Mouse (Mus musculus): ENCODE measurements around the gene Cotl1. TPM values are rescaled to one million over a fixed set of nuclear protein-coding genes. Genes with fewer than 3 reads are reported as not detected.

The Cotl1 gene
- polyA plus RNA-seq, 1 experiment, result 428 TPM

DNA sequence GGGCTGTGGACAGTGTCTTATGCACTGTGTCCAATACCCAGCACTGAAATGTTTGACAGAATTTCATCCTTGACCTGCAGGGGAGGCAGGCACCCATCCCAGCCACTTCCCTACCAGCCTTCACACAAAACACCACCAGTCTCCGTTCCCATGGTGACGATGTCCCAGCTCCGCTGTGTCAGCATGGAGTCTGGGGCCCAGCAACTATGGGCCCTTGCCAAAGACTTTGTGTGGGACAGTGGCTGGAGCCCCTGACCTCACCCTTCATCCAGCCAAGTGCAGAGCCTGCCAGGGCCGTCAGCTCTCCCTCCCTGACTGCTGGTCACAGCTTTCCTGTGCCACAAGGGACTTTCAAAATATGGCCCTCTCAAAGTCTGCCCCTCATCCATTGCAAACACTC is 16.2 kb downstream of the Cotl1 start:
- H3K27ac ChIP-seq (ENCODE audit: control insufficient read depth, insufficient read depth, low read length), result no peak overlapping the region
- peaks cover 36% of the 10 kb centered on the region for H3K4me1 ChIP-seq (replicated peaks; ENCODE audit: control insufficient read depth, insufficient read depth, low read length)
- no peak for DNase-seq
- H3K27me3 ChIP-seq (ENCODE audit: control insufficient read depth, insufficient read depth, low read length), result no peaks in the 10 kb centered on the region
- no peaks in the 10 kb centered on the region for H3K36me3 ChIP-seq (ENCODE audit: control insufficient read depth, insufficient read depth, low read length)
- no peak for TF ChIP-seq CTCF (IDR thresholded peaks at IDR 0.05; ENCODE audit: borderline replicate concordance, control insufficient read depth, extremely low read depth, insufficient read depth, low read length, poor library complexity)
- TF ChIP-seq POLR2A (IDR thresholded peaks at IDR 0.05; ENCODE audit: control insufficient read depth, extremely low read depth, insufficient read depth, low read length, poor library complexity), result no peak
- H3K4me3 ChIP-seq (ENCODE audit: control insufficient read depth, insufficient read depth, low read length), result no peak overlapping the region
- WGBS, result 100% methylated on average over 4 of the region's 4 CpGs

DNA sequence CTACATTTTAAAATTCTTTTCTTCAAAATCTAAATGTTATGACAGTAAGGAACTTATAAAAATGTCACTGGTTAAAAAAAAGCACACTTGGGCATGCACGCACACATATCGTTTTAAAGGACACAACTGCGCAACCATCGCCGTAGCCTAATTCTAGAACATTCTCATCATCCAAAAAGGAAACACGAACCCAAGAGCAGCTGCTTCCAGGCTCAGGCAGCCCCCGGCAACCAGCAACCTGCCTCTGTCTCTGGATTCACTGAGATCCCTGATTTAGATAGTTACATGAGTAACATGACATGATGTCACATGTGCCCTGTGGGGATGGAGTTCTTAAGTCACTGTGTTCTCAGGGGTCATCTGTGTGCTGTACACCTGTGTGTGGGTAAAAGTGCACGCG is 17.1 kb downstream of the Cotl1 start:
- Histone ChIP-seq H3K4me1 (replicated peaks; ENCODE audit: control insufficient read depth, insufficient read depth, low read length) (peaks cover 30% of the 10 kb centered on the region), H3K27me3 (ENCODE audit: control insufficient read depth, insufficient read depth, low read length) (no peaks in the 10 kb centered on the region), H3K27ac (ENCODE audit: control insufficient read depth, insufficient read depth, low read length) (no peak overlapping the region), H3K36me3 (ENCODE audit: control insufficient read depth, insufficient read depth, low read length) (no peaks in the 10 kb centered on the region), H3K4me3 (ENCODE audit: control insufficient read depth, insufficient read depth, low read length) (no peak overlapping the region)
- TF ChIP-seq POLR2A (IDR thresholded peaks at IDR 0.05; ENCODE audit: control insufficient read depth, extremely low read depth, insufficient read depth, low read length, poor library complexity) (no peak), CTCF (IDR thresholded peaks at IDR 0.05; ENCODE audit: borderline replicate concordance, control insufficient read depth, extremely low read depth, insufficient read depth, low read length, poor library complexity) (no peak)
- 98% methylated on average over 9 of the region's 9 CpGs for WGBS
- no peak for DNase-seq

DNA sequence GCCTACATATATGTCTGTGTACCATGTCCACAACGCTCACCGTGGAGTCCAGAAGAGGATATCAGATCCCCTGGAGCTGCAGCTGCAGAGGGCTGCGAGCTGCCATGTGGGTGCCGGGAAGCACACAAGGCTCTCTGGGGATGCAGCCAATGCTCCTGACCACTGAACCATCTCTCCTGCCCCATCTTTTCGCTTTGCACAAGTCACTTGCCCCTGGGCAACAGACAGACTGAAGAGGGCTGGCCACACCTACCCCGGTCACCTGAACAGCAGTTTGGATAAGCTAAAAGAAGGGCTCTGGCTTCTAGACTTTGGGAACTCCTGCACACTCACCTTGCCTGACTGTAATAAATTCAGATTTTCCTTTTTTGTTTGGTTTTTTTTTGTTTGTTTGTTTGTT is 18.7 kb downstream of the Cotl1 start:
- DNase-seq, result no peak
- TF ChIP-seq CTCF (IDR thresholded peaks at IDR 0.05; ENCODE audit: borderline replicate concordance, control insufficient read depth, extremely low read depth, insufficient read depth, low read length, poor library complexity) (no peak), POLR2A (IDR thresholded peaks at IDR 0.05; ENCODE audit: control insufficient read depth, extremely low read depth, insufficient read depth, low read length, poor library complexity) (no peak)
- no peaks in the 10 kb centered on the region for H3K36me3 ChIP-seq (ENCODE audit: control insufficient read depth, insufficient read depth, low read length)
- H3K27ac ChIP-seq (ENCODE audit: control insufficient read depth, insufficient read depth, low read length), result no peak overlapping the region
- H3K27me3 ChIP-seq (ENCODE audit: control insufficient read depth, insufficient read depth, low read length), result no peaks in the 10 kb centered on the region
- H3K4me1 ChIP-seq (replicated peaks; ENCODE audit: control insufficient read depth, insufficient read depth, low read length), result peaks cover 19% of the 10 kb centered on the region
- H3K4me3 ChIP-seq (ENCODE audit: control insufficient read depth, insufficient read depth, low read length), result no peak overlapping the region
- WGBS, result 98% methylated on average over 6 of the region's 6 CpGs

DNA sequence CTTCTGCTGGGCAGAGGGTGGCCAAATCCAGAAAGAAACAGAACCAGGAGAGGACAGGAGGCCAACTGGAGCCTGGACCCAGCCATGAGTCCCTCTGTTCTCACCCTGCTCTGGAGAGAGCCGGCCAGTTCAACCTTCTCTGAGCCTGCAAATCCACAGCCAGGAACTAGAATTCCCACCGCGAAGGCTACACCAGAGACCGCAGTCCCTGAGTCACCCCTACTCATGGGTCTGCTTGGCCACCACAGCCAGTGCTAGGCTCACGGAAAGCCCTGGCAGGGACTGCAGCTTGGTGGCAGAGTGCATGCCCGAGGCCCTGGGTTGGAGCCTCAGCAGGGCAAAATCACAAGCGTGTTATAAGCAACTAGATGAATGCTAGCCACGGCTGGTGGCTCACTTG is 20.4 kb downstream of the Cotl1 start:
- Histone ChIP-seq H3K36me3 (ENCODE audit: control insufficient read depth, insufficient read depth, low read length) (no peaks in the 10 kb centered on the region), H3K27me3 (ENCODE audit: control insufficient read depth, insufficient read depth, low read length) (no peaks in the 10 kb centered on the region), H3K4me1 (replicated peaks; ENCODE audit: control insufficient read depth, insufficient read depth, low read length) (peaks cover 6% of the 10 kb centered on the region), H3K27ac (ENCODE audit: control insufficient read depth, insufficient read depth, low read length) (no peak overlapping the region), H3K4me3 (ENCODE audit: control insufficient read depth, insufficient read depth, low read length) (no peak overlapping the region)
- TF ChIP-seq POLR2A (IDR thresholded peaks at IDR 0.05; ENCODE audit: control insufficient read depth, extremely low read depth, insufficient read depth, low read length, poor library complexity) (no peak), CTCF (IDR thresholded peaks at IDR 0.05; ENCODE audit: borderline replicate concordance, control insufficient read depth, extremely low read depth, insufficient read depth, low read length, poor library complexity) (no peak)
- DNase-seq, result no peak
- 97% methylated on average over 8 of the region's 8 CpGs for WGBS

DNA sequence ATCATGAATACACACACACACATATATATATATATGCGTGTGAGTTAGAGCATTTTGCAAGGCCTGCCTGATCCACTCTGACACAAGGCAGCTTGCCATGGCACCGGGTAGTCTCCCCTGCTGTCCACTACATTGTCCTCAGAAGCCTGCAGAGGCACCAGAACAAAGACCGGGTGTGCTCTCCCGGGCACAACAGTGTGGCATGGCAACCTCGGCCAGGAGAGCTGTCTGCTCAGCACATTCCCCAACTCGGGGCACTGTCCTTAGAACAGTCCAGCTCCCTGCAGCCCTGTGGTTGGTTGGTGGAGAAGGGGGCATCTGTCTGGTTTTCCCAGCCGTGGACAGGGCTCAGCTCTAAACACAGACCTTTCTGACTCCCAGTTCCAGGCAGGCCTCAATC is 21.0 kb downstream of the Cotl1 start:
- WGBS, result 93% methylated on average over 7 of the region's 7 CpGs
- DNase-seq, result no peak
- no peak for TF ChIP-seq POLR2A (IDR thresholded peaks at IDR 0.05; ENCODE audit: control insufficient read depth, extremely low read depth, insufficient read depth, low read length, poor library complexity)
- no peak for TF ChIP-seq CTCF (IDR thresholded peaks at IDR 0.05; ENCODE audit: borderline replicate concordance, control insufficient read depth, extremely low read depth, insufficient read depth, low read length, poor library complexity)
- peaks cover 5% of the 10 kb centered on the region for H3K4me1 ChIP-seq (replicated peaks; ENCODE audit: control insufficient read depth, insufficient read depth, low read length)
- no peaks in the 10 kb centered on the region for H3K36me3 ChIP-seq (ENCODE audit: control insufficient read depth, insufficient read depth, low read length)
- no peak overlapping the region for H3K27ac ChIP-seq (ENCODE audit: control insufficient read depth, insufficient read depth, low read length)
- no peaks in the 10 kb centered on the region for H3K27me3 ChIP-seq (ENCODE audit: control insufficient read depth, insufficient read depth, low read length)
- H3K4me3 ChIP-seq (ENCODE audit: control insufficient read depth, insufficient read depth, low read length), result no peak overlapping the region

DNA sequence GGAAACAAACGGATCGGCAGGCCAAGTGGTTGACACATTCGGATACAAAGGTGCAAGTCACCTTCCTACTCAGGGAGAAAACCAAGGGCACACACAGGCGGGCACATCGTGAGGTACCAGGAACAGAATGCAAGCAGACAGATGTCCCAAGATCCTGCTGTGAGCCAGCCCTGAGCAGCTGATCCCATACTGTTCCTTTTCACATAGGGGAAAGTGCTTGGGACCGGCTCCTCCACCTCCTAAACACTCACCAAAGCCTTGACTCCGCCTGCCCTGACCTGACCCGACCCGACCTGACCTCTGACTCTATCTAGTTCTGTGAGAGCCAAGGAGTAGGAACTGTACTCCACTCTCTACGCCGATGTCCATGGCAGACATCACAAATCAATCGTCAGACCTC is 22.9 kb downstream of the Cotl1 start:
- H3K4me3 ChIP-seq (ENCODE audit: control insufficient read depth, insufficient read depth, low read length), result no peak overlapping the region
- 62% methylated on average over 12 of the region's 12 CpGs for WGBS
- H3K36me3 ChIP-seq (ENCODE audit: control insufficient read depth, insufficient read depth, low read length), result no peaks in the 10 kb centered on the region
- peaks cover 23% of the 10 kb centered on the region for H3K4me1 ChIP-seq (replicated peaks; ENCODE audit: control insufficient read depth, insufficient read depth, low read length)
- no peaks in the 10 kb centered on the region for H3K27me3 ChIP-seq (ENCODE audit: control insufficient read depth, insufficient read depth, low read length)
- TF ChIP-seq CTCF (IDR thresholded peaks at IDR 0.05; ENCODE audit: borderline replicate concordance, control insufficient read depth, extremely low read depth, insufficient read depth, low read length, poor library complexity), result no peak
- TF ChIP-seq POLR2A (IDR thresholded peaks at IDR 0.05; ENCODE audit: control insufficient read depth, extremely low read depth, insufficient read depth, low read length, poor library complexity), result no peak
- H3K27ac ChIP-seq (ENCODE audit: control insufficient read depth, insufficient read depth, low read length), result no peak overlapping the region
- DNase-seq, result no peak

DNA sequence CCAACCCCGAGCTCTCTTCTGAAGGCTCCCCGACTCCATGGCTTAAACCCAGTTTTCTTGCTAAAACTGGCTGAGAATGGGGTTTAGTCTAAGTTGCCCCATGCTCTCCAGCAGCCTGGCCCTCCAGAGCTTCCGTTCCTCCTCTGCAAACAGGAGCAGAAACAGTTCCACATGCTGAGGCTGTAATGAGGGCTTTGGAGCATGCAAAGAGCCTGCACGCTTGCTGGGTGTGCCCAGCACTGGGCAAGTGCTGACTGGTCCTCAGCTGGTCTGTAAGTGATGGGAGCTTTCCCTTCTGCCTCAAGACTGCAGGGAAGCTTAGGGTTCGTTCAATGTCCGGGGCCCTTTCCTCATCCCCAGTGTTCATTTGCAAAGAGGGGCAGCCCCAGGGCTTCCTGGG is 24.1 kb downstream of the Cotl1 start:
- Histone ChIP-seq H3K4me3 (ENCODE audit: control insufficient read depth, insufficient read depth, low read length) (no peak overlapping the region), H3K27ac (ENCODE audit: control insufficient read depth, insufficient read depth, low read length) (no peak overlapping the region), H3K27me3 (ENCODE audit: control insufficient read depth, insufficient read depth, low read length) (no peaks in the 10 kb centered on the region), H3K36me3 (ENCODE audit: control insufficient read depth, insufficient read depth, low read length) (no peaks in the 10 kb centered on the region), H3K4me1 (replicated peaks; ENCODE audit: control insufficient read depth, insufficient read depth, low read length) (peaks cover 35% of the 10 kb centered on the region)
- 98% methylated on average over 6 of the region's 6 CpGs for WGBS
- DNase-seq, result no peak
- TF ChIP-seq CTCF (IDR thresholded peaks at IDR 0.05; ENCODE audit: borderline replicate concordance, control insufficient read depth, extremely low read depth, insufficient read depth, low read length, poor library complexity) (no peak), POLR2A (IDR thresholded peaks at IDR 0.05; ENCODE audit: control insufficient read depth, extremely low read depth, insufficient read depth, low read length, poor library complexity) (no peak)

Data from thymus, adult 2 months (tissue).